Mouse (Mus musculus) stomach, postnatal 0 days (tissue): ENCODE data around the gene Gabarapl2.

Source experiments
- CTCF ChIP-seq: IDR thresholded peaks from 2 replicates; pipeline ENCODE4 v1.5.1; 2016; ENCODE audit warnings: antibody characterized with exemption, low read depth, mild to moderate bottlenecking, moderate library complexity
- EP300 ChIP-seq: optimal IDR thresholded peaks from 2 replicates; pipeline ENCODE3; 2016; ENCODE audit warnings: antibody characterized with exemption

- no peak for TF ChIP-seq EP300
- no peak for TF ChIP-seq CTCF
Observed at GRCm38 (mm10) chr8:111932580-111933336, 7.7 kb upstream of the Gabarapl2 start.
